Mouse (Mus musculus) cerebellum, adult (tissue): ENCODE data around the gene Tctex1d1.

Source experiments
- ATAC-seq: cut with Nextera tagmentation; 2 replicates; pipeline ENCODE4 v1.9.2; 2017; ENCODE audit warnings: mild to moderate bottlenecking, moderate library complexity, mixed read lengths; ENCODE audit not compliant: insufficient number of reproducible peaks, low FRiP score, low TSS enrichment

Gene Tctex1d1

GRCm38 (mm10) chr4:103048046-103048445 lies 69.6 kb downstream of the Tctex1d1 start:
- ATAC-seq = no peak
